Mouse (Mus musculus): ENCODE data around the gene Cd320.

DNA sequence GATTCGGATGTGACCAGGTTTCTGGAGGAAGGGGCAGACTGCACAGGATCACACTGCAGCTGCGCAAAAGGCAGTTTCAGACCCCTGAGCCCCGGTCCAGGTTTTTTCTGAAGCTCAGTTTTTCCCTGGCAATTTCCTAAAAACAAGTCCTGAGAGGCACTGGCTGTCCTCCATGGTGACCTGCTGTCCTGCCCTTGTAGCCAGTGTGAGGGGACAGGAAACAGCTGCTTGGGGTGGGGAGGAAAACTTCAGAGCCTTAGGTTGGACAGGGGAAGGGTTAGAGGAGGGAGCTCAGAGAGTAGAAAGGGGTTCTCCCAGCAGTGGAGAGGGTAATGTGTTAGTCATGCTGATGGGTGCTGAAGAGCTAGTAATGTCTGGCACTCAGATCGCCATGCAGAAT, 29.9 kb upstream of the Cd320 start:
- TF ChIP-seq POLR2A (IDR thresholded peaks at IDR 0.05; ENCODE audit: control insufficient read depth, extremely low read depth, insufficient read depth, low read length, poor library complexity) (no peak), CTCF (IDR thresholded peaks at IDR 0.05; ENCODE audit: borderline replicate concordance, control insufficient read depth, extremely low read depth, insufficient read depth, low read length, poor library complexity) (no peak)

Data from thymus, adult 2 months (tissue).